Mouse (Mus musculus): ENCODE data around the gene Synpr. TPM values are rescaled to one million over a fixed set of nuclear protein-coding genes. Genes with fewer than 3 reads are reported as not detected.

Gene Synpr
- polyA plus RNA-seq, 1 experiment from 2014 or later = 0.14 TPM

- WGBS (ENCODE audit: insufficient replicate concordance) = 44% methylated on average over 2 of the region's 2 CpGs
- no peaks in the 10 kb centered on the region for H3K9me3 ChIP-seq (replicated peaks)
- DNase-seq (no peak), ATAC-seq (ENCODE audit: low read depth) (no peak)
- no peak overlapping the region for H3K9ac ChIP-seq
- H3K36me3 ChIP-seq = no peaks in the 10 kb centered on the region
- H3K27me3 ChIP-seq = no peaks in the 10 kb centered on the region
- H3K27ac ChIP-seq = no peak overlapping the region
- H3K4me3 ChIP-seq (replicated peaks) = no peak overlapping the region
- no peaks in the 10 kb centered on the region for H3K4me1 ChIP-seq (replicated peaks)
- no peak overlapping the region for H3K4me2 ChIP-seq
Measured at GRCm38 (mm10) chr14:13620531-13620930, 336.0 kb downstream of the Synpr start.

GRCm38 (mm10) chr14:13649865-13650264 is 365.3 kb downstream of the Synpr start:
- H3K9me3 ChIP-seq (replicated peaks) = no peaks in the 10 kb centered on the region
- 66% methylated on average over 1 of the region's 1 CpGs for WGBS (ENCODE audit: insufficient replicate concordance)
- H3K4me3 ChIP-seq (replicated peaks) = no peak overlapping the region
- DNase-seq (no peak), ATAC-seq (ENCODE audit: low read depth) (no peak)
- H3K27me3 ChIP-seq = no peaks in the 10 kb centered on the region
- no peak overlapping the region for H3K4me2 ChIP-seq
- H3K36me3 ChIP-seq = no peaks in the 10 kb centered on the region
- no peak overlapping the region for H3K27ac ChIP-seq
- no peak overlapping the region for H3K9ac ChIP-seq
- H3K4me1 ChIP-seq (replicated peaks) = no peaks in the 10 kb centered on the region

DNA sequence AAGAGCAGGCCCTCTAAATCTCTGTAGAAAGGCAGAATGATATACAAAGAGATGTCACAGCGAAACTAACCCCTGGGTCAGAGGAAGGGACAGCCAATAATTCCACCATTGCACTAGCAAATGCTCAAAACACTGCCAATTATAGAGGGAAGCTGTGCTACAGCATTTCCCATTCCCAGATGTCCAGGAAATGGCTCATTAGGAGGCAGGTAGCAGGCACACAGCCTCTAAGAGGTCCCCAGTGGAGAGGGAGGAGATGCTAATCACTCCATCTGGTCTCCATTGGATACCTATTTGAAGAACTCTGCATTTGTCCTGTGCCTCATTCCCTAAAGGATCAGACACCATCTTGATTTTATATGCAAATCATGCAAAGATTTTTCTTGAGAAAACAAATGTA is 366.5 kb downstream of the Synpr start:
- no peak overlapping the region for H3K9ac ChIP-seq
- no peak for ATAC-seq (ENCODE audit: low read depth)
- WGBS (ENCODE audit: insufficient replicate concordance) = 35% methylated on average over 1 of the region's 1 CpGs
- no peaks in the 10 kb centered on the region for H3K36me3 ChIP-seq
- no peaks in the 10 kb centered on the region for H3K9me3 ChIP-seq (replicated peaks)
- H3K27me3 ChIP-seq = no peaks in the 10 kb centered on the region
- H3K27ac ChIP-seq = no peak overlapping the region
- H3K4me3 ChIP-seq (replicated peaks) = no peak overlapping the region
- no peak overlapping the region for H3K4me2 ChIP-seq
- H3K4me1 ChIP-seq (replicated peaks) = no peaks in the 10 kb centered on the region
- DNase-seq = no peak

GRCm38 (mm10) chr14:13651541-13652298 is 367.1 kb downstream of the Synpr start:
- no peak for ATAC-seq (ENCODE audit: low read depth)
- no peak for DNase-seq
- H3K9me3 ChIP-seq (replicated peaks) = no peaks in the 10 kb centered on the region
- no peaks in the 10 kb centered on the region for H3K4me1 ChIP-seq (replicated peaks)
- H3K4me2 ChIP-seq = no peak overlapping the region
- no peak overlapping the region for H3K9ac ChIP-seq
- no peaks in the 10 kb centered on the region for H3K36me3 ChIP-seq
- no peak overlapping the region for H3K4me3 ChIP-seq (replicated peaks)
- WGBS (ENCODE audit: insufficient replicate concordance) = 58% methylated on average over 2 of the region's 2 CpGs
- H3K27me3 ChIP-seq = no peaks in the 10 kb centered on the region
- no peak overlapping the region for H3K27ac ChIP-seq
